Mouse (Mus musculus) midbrain, embryonic 12.5 days (tissue): ENCODE results near the gene Atf6b. TPM values are rescaled to one million over a fixed set of nuclear protein-coding genes. Genes with fewer than 3 reads are reported as not detected.

Experiments
- ATAC-seq: fragments of 200-750 bp; cut with Nextera tagmentation; 2 replicates; pipeline ENCODE4 v1.8.0; 2017; ENCODE audit warnings: low read depth, moderate TSS enrichment, moderate library complexity; ENCODE audit not compliant: low FRiP score
- H3K27ac ChIP-seq: fragments of 300-500 bp; sonication (generic); replicated peaks from 2 replicates; pipeline ENCODE4 v1.5.1; 2016; ENCODE audit warnings: mild to moderate bottlenecking
- H3K27me3 ChIP-seq: fragments of 300-500 bp; sonication (generic); 2 replicates; pipeline ENCODE4 v1.6.1; 2016; ENCODE audit warnings: mild to moderate bottlenecking
- H3K36me3 ChIP-seq: fragments of 300-500 bp; sonication (generic); 2 replicates; pipeline ENCODE4 v1.6.1; 2016
- H3K4me1 ChIP-seq: fragments of 300-500 bp; sonication (generic); 2 replicates; pipeline ENCODE4 v1.6.1; 2016
- H3K4me2 ChIP-seq: fragments of 300-500 bp; sonication (generic); replicated peaks from 2 replicates; pipeline ENCODE4 v1.6.1; 2016; ENCODE audit warnings: mild to moderate bottlenecking, moderate library complexity
- H3K4me3 ChIP-seq: fragments of 300-500 bp; sonication (generic); 2 replicates; pipeline ENCODE4 v1.5.1; 2016; ENCODE audit warnings: mild to moderate bottlenecking
- H3K9ac ChIP-seq: fragments of 300-500 bp; sonication (generic); replicated peaks from 2 replicates; pipeline ENCODE4 v1.6.1; 2016; ENCODE audit warnings: mild to moderate bottlenecking, moderate library complexity
- H3K9me3 ChIP-seq: fragments of 300-500 bp; sonication (generic); 2 replicates; pipeline ENCODE4 v1.6.1; 2016; ENCODE audit warnings: mild to moderate bottlenecking
- WGBS: fragments of 180-500 bp; shearing (Covaris S2); methylation state at CpG from one replicate; pipeline ENCODE4 v1.1.7; 2016; 5-methylcytosine and 5-hydroxymethylcytosine counted together
- polyA plus RNA-seq: library from polyadenylated mRNA; unstranded; fragments of >200 nt; fragmentation: Nextera tagmentation; extraction: Ambion mirVana; gene quantifications from 2 replicates; pipeline ENCODE4 v1.2.1, GENCODE M21; 2016

Gene Atf6b
- polyA plus RNA-seq, 1 experiment from 2014 or later: 121 TPM

GRCm38 (mm10) chr17:34611050-34611449, 35.9 kb upstream of the Atf6b start:
- 95% methylated on average over 8 of the region's 8 CpGs for WGBS

GRCm38 (mm10) chr17:34613054-34613645, 33.8 kb upstream of the Atf6b start:
- peaks cover 71% of the 10 kb centered on the region for H3K36me3 ChIP-seq
- H3K4me2 ChIP-seq: no peak overlapping the region
- no peaks in the 10 kb centered on the region for H3K27me3 ChIP-seq
- peaks cover 7% of the 10 kb centered on the region; the same call in 1 of the 2 replicates for H3K4me1 ChIP-seq
- no peak for ATAC-seq
- H3K9me3 ChIP-seq: no peaks in the 10 kb centered on the region
- H3K27ac ChIP-seq: no peak overlapping the region
- WGBS: 92% methylated on average over 10 of the region's 11 CpGs
- H3K4me3 ChIP-seq: no peak overlapping the region
- no peak overlapping the region for H3K9ac ChIP-seq

More at GRCm38 (mm10) chr17:34611050-34611449, 35.9 kb upstream of the Atf6b start:
- Histone ChIP-seq H3K4me1 (peaks cover 27% of the 10 kb centered on the region), H3K9me3 (no peaks in the 10 kb centered on the region), H3K36me3 (peaks cover 58% of the 10 kb centered on the region), H3K27ac (no peak overlapping the region), H3K9ac (no peak overlapping the region), H3K4me2 (no peak overlapping the region), H3K4me3 (no peak overlapping the region), H3K27me3 (no peaks in the 10 kb centered on the region)
- no peak for ATAC-seq

- Histone ChIP-seq H3K4me2 (no peak overlapping the region), H3K36me3 (peaks cover 71% of the 10 kb centered on the region), H3K27me3 (no peaks in the 10 kb centered on the region), H3K9me3 (no peaks in the 10 kb centered on the region), H3K4me1 (0 out of 2 replicates have a peak, but pooled peaks cover under 1% of the 10 kb centered on the region), H3K27ac (0 out of 2 replicates have a peak overlapping the region, but pooled peaks have one; percentile 25), H3K9ac (no peak overlapping the region), H3K4me3 (no peak overlapping the region)
- ATAC-seq: no peak
- WGBS: 90% methylated on average over 10 of the region's 10 CpGs
Observed at GRCm38 (mm10) chr17:34613830-34614229, 33.1 kb upstream of the Atf6b start.

GRCm38 (mm10) chr17:34615871-34616270, 31.1 kb upstream of the Atf6b start, which contains the start of gene Egfl8:
Gene Egfl8, minus strand, starts transcription at chr17:34615971.
- ATAC-seq: no peak
- H3K4me1 ChIP-seq: no peaks in the 10 kb centered on the region
- 66% methylated on average over 6 of the region's 6 CpGs for WGBS
- no peak within 1 kb of the TSS for H3K4me3 ChIP-seq
- H3K9me3 ChIP-seq: no peaks in the 10 kb centered on the region
- no peaks in the 10 kb centered on the region for H3K27me3 ChIP-seq
- H3K27ac ChIP-seq: peak within 1 kb of the TSS; percentile 27; the same call in 1 of the 2 replicates
- H3K36me3 ChIP-seq: peaks cover 69% of the 10 kb centered on the region
- 0 out of 2 replicates have a peak within 1 kb of the TSS, but pooled peaks have one; percentile 31 for H3K9ac ChIP-seq
- H3K4me2 ChIP-seq: no peak within 1 kb of the TSS

GRCm38 (mm10) chr17:34618999-34619398, 27.9 kb upstream of the Atf6b start:
- no peak overlapping the region for H3K4me2 ChIP-seq
- no peak overlapping the region for H3K27ac ChIP-seq
- H3K9ac ChIP-seq: no peak overlapping the region
- ATAC-seq: no peak
- H3K4me1 ChIP-seq: no peaks in the 10 kb centered on the region
- H3K4me3 ChIP-seq: no peak overlapping the region
- no peaks in the 10 kb centered on the region for H3K27me3 ChIP-seq
- no peaks in the 10 kb centered on the region for H3K9me3 ChIP-seq
- peaks cover 59% of the 10 kb centered on the region for H3K36me3 ChIP-seq
- 20% methylated on average over 6 of the region's 6 CpGs for WGBS

GRCm38 (mm10) chr17:34621006-34621405, 25.9 kb upstream of the Atf6b start:
- Histone ChIP-seq H3K36me3 (peaks cover 48% of the 10 kb centered on the region), H3K4me2 (no peak overlapping the region), H3K9ac (no peak overlapping the region), H3K27ac (no peak overlapping the region), H3K4me1 (peaks cover 1% of the 10 kb centered on the region), H3K27me3 (no peaks in the 10 kb centered on the region), H3K9me3 (no peaks in the 10 kb centered on the region), H3K4me3 (no peak overlapping the region)
- WGBS: 92% methylated on average over 8 of the region's 8 CpGs
- ATAC-seq: no peak

GRCm38 (mm10) chr17:34623161-34623560, 23.8 kb upstream of the Atf6b start:
- WGBS: 91% methylated on average over 9 of the region's 9 CpGs
- Histone ChIP-seq H3K4me1 (peaks cover 13% of the 10 kb centered on the region), H3K4me3 (no peak overlapping the region), H3K9ac (no peak overlapping the region), H3K9me3 (no peaks in the 10 kb centered on the region), H3K4me2 (no peak overlapping the region), H3K36me3 (peaks cover 31% of the 10 kb centered on the region), H3K27me3 (no peaks in the 10 kb centered on the region), H3K27ac (no peak overlapping the region)
- no peak for ATAC-seq

GRCm38 (mm10) chr17:34624981-34625380, 22.0 kb upstream of the Atf6b start:
- Histone ChIP-seq H3K9me3 (no peaks in the 10 kb centered on the region), H3K9ac (no peak overlapping the region), H3K27me3 (peaks cover 4% of the 10 kb centered on the region), H3K27ac (no peak overlapping the region), H3K4me3 (no peak overlapping the region), H3K36me3 (peaks cover 27% of the 10 kb centered on the region), H3K4me2 (no peak overlapping the region), H3K4me1 (peaks cover 31% of the 10 kb centered on the region)
- 97% methylated on average over 3 of the region's 3 CpGs for WGBS
- no peak for ATAC-seq

GRCm38 (mm10) chr17:34626062-34626772, 20.7 kb upstream of the Atf6b start:
- H3K36me3 ChIP-seq: peaks cover 22% of the 10 kb centered on the region
- peaks cover 16% of the 10 kb centered on the region for H3K27me3 ChIP-seq
- H3K4me1 ChIP-seq: peaks cover 44% of the 10 kb centered on the region
- H3K9ac ChIP-seq: peak overlapping the region; percentile 68
- peak overlapping the region; percentile 58 for H3K4me3 ChIP-seq
- peak overlapping the region; percentile 88 for H3K27ac ChIP-seq
- 52% methylated on average over 16 of the region's 16 CpGs for WGBS
- ATAC-seq: no peak
- H3K9me3 ChIP-seq: no peaks in the 10 kb centered on the region
- peak overlapping the region; percentile 91 for H3K4me2 ChIP-seq

- peak overlapping the region; percentile 91 for H3K4me2 ChIP-seq
- H3K27me3 ChIP-seq: peaks cover 22% of the 10 kb centered on the region
- H3K36me3 ChIP-seq: peaks cover 18% of the 10 kb centered on the region
- peak; percentile 17; the same call in 1 of the 2 replicates for ATAC-seq
- H3K9me3 ChIP-seq: no peaks in the 10 kb centered on the region
- H3K4me3 ChIP-seq: peak overlapping the region; percentile 58
- WGBS: under 1% methylated on average over 18 of the region's 18 CpGs
- H3K9ac ChIP-seq: peak overlapping the region; percentile 68
- H3K27ac ChIP-seq: peak overlapping the region; percentile 88
- peaks cover 49% of the 10 kb centered on the region for H3K4me1 ChIP-seq
Observed at GRCm38 (mm10) chr17:34626773-34627092, 20.2 kb upstream of the Atf6b start.

- Histone ChIP-seq H3K4me3 (peak overlapping the region; percentile 58), H3K4me2 (peak overlapping the region; percentile 91), H3K9ac (peak overlapping the region; percentile 68), H3K9me3 (no peaks in the 10 kb centered on the region), H3K4me1 (peaks cover 55% of the 10 kb centered on the region), H3K36me3 (peaks cover 12% of the 10 kb centered on the region), H3K27me3 (peaks cover 27% of the 10 kb centered on the region), H3K27ac (peak overlapping the region; percentile 88)
- ATAC-seq: peak; percentile 63
- WGBS: 0% methylated on average over 43 of the region's 45 CpGs
Observed at GRCm38 (mm10) chr17:34627093-34627942, 19.6 kb upstream of the Atf6b start.
